Mouse (Mus musculus) C2C12 (cell line): ENCODE measurements at regions not wholly inside any gene's neighbourhood (a gene's known extent, or its start where the extent isn't known, plus 50 kb on each side); places are given as distances from the start of the nearest gene placed in this dataset.

Experiments
- H3K27me3 ChIP-seq: one replicate; pipeline ENCODE4 v1.6.1; 2011; ENCODE audit not compliant: control insufficient read depth, insufficient read depth, insufficient read length
- H3K36me3 ChIP-seq: one replicate; pipeline ENCODE4 v1.6.1; 2011; ENCODE audit not compliant: control insufficient read depth, insufficient read depth
- H3K4me3 ChIP-seq: one replicate; pipeline ENCODE4 v1.5.1; 2011; ENCODE audit warnings: mild to moderate bottlenecking, control low read depth; ENCODE audit not compliant: poor library complexity, insufficient read depth, severe bottlenecking
- H3K79me2 ChIP-seq: one replicate; pipeline ENCODE4 v1.6.1; 2011; ENCODE audit not compliant: control insufficient read depth, insufficient read depth
- H3K79me3 ChIP-seq: one replicate; pipeline ENCODE4 v1.6.1; 2011; ENCODE audit warnings: low read depth, control low read depth
- H3ac ChIP-seq: one replicate; pipeline ENCODE3; 2011; ENCODE audit warnings: low read depth; ENCODE audit not compliant: control insufficient read depth, insufficient read length
- CEBPB ChIP-seq: IDR thresholded peaks from one replicate; pipeline ENCODE4 v1.6.1; 2011; ENCODE audit warnings: low read depth, mild to moderate bottlenecking, control low read depth, moderate library complexity
- CTCF ChIP-seq: IDR thresholded peaks from one replicate; pipeline ENCODE4 v1.5.1; 2011; ENCODE audit not compliant: control insufficient read depth, insufficient read depth, insufficient read length
- FOSL1 ChIP-seq: IDR thresholded peaks from one replicate; pipeline ENCODE4 v1.8.0; 2011; ENCODE audit warnings: mild to moderate bottlenecking, low read length; ENCODE audit not compliant: poor library complexity, insufficient read depth, severe bottlenecking
- MAX ChIP-seq: IDR thresholded peaks from one replicate; pipeline ENCODE4 v1.6.1; 2011; ENCODE audit warnings: mild to moderate bottlenecking, control low read depth
- MYOD1 ChIP-seq: IDR thresholded peaks from one replicate; pipeline ENCODE4 v1.6.1; 2011; ENCODE audit warnings: low read depth; ENCODE audit not compliant: control insufficient read depth, insufficient read length
- MYOG ChIP-seq: IDR thresholded peaks from one replicate; pipeline ENCODE4 v1.6.1; 2011; ENCODE audit not compliant: control insufficient read depth, insufficient read length; ENCODE audit errors: extremely low read depth
- USF1 ChIP-seq: IDR thresholded peaks from one replicate; pipeline ENCODE4 v1.6.1; 2011; ENCODE audit warnings: low read depth, mild to moderate bottlenecking, control low read depth, moderate library complexity

DNA sequence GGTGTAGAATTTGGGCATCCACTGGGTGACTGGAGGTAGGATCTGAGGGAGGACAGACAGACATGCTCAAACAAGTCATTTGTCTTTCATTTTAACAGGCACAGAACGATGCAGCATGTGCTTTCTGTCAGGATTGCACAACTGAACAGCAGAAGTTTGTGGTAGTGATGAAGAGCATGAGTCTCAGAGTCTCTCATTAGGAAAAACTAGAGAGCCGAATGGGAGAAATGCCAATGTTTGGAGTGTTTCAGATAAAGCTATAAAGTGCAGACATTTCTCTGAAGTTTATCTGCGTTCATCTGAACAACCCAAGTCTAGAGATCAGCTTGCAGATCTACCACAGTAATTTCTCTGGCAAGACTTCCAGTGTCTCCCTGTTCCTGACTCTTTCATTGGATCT lies 684.0 kb upstream of the 4930412O13Rik start:
- no peaks in the 10 kb centered on the region for H3K79me2 ChIP-seq

DNA sequence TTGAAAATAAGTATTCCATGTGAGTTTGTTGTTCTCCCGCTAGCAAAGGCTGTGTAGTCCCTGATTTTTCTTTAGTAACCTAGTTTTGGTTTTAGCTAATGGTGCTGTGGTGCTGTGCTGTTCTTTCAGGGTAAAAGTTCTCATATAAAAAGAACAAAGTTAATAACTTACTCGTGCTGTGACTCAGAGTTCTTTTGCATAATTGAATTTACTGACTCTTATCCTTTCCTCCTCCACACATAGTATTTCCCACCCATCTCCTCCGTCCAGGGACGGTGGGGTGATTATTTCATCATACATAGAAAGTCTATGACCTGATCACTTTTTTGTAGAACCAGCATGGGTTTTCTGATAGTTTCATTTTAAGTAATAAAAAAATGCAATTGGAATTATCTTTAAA lies 673.1 kb upstream of the 4930412O13Rik start:
- Histone ChIP-seq H3K79me2 (no peaks in the 10 kb centered on the region), H3K4me3 (no peak overlapping the region), H3K79me3 (no peaks in the 10 kb centered on the region), H3ac (no peak overlapping the region), H3K36me3 (no peaks in the 10 kb centered on the region), H3K27me3 (no peaks in the 10 kb centered on the region)
- TF ChIP-seq MYOD1 = no peak
- no peak for TF ChIP-seq MYOG
- no peak for TF ChIP-seq MAX
- TF ChIP-seq CEBPB = no peak
- TF ChIP-seq FOSL1 = no peak
- TF ChIP-seq USF1 = no peak
- TF ChIP-seq CTCF = no peak

More for the DNA sequence above, 684.0 kb upstream of the 4930412O13Rik start:
- no peak overlapping the region for H3ac ChIP-seq
- no peaks in the 10 kb centered on the region for H3K27me3 ChIP-seq
- TF ChIP-seq CEBPB = peak; percentile 40
- TF ChIP-seq USF1 = no peak
- H3K4me3 ChIP-seq = no peak overlapping the region
- no peaks in the 10 kb centered on the region for H3K36me3 ChIP-seq
- no peaks in the 10 kb centered on the region for H3K79me3 ChIP-seq
